Mouse (Mus musculus) MEL (cell line): Measurements from ENCODE around the gene Scpep1. TPM values are rescaled to one million over a fixed set of nuclear protein-coding genes. Genes with fewer than 3 reads are reported as not detected.

ENCODE experiments used
- DNase-seq: peaks from one replicate; pipeline ENCODE4 v3.0.0; 2011; ENCODE audit warnings: low read depth, low spot score
- H3K27ac ChIP-seq: 2 replicates; pipeline ENCODE4 v1.5.1; 2012; ENCODE audit warnings: low read depth, mild to moderate bottlenecking, control low read depth, low read length, moderate library complexity; ENCODE audit not compliant: control insufficient read depth
- H3K27me3 ChIP-seq, 2 experiments: fragments of 150-350 bp in 1 of 2; sonication (generic) in 1 of 2; 2 replicates each; pipeline ENCODE4 v1.6.1; 2012; ENCODE audit warnings: low read length in 2 of 2, mild to moderate bottlenecking in 2 of 2, improper control_type of control experiment in 1 of 2, moderate library complexity in 1 of 2; ENCODE audit not compliant: insufficient read depth in 2 of 2, control insufficient read depth in 1 of 2
- H3K36me3 ChIP-seq, 2 experiments: 2 replicates each; pipeline ENCODE4 v1.6.1; 2012 to 2014; ENCODE audit warnings: low read length in 2 of 2, improper control_type of control experiment in 1 of 2, inconsistent platforms in 1 of 2, mild to moderate bottlenecking in 1 of 2; ENCODE audit not compliant: insufficient read depth in 2 of 2, control insufficient read depth in 1 of 2
- H3K4me1 ChIP-seq, 2 experiments: fragments of 150-350 bp in 1 of 2; sonication (generic) in 1 of 2; 2 replicates each; pipeline ENCODE4 v1.6.1; 2012; ENCODE audit warnings: low read length in 2 of 2, improper control_type of control experiment in 1 of 2, mild to moderate bottlenecking in 1 of 2; ENCODE audit not compliant: insufficient read depth in 2 of 2, control insufficient read depth in 1 of 2
- H3K4me3 ChIP-seq, 2 experiments: fragments of 150-350 bp in 1 of 2; sonication (generic) in 1 of 2; 2 replicates each; pipeline ENCODE4 v1.5.1; 2012; ENCODE audit warnings: low read depth in 2 of 2, low read length in 2 of 2, mild to moderate bottlenecking in 2 of 2, moderate library complexity in 2 of 2, control low read depth in 1 of 2, improper control_type of control experiment in 1 of 2; ENCODE audit not compliant: control insufficient read depth in 1 of 2, insufficient read depth in 1 of 2
- H3K79me2 ChIP-seq: 2 replicates; pipeline ENCODE4 v1.6.1; 2012; ENCODE audit warnings: mild to moderate bottlenecking, low read length, moderate library complexity; ENCODE audit not compliant: control insufficient read depth, poor library complexity, insufficient read depth
- H3K9ac ChIP-seq: 2 replicates; pipeline ENCODE4 v1.6.1; 2012; ENCODE audit warnings: low read depth, mild to moderate bottlenecking, control low read depth, low read length, moderate library complexity; ENCODE audit not compliant: control insufficient read depth, poor library complexity, severe bottlenecking
- H3K9me3 ChIP-seq: fragments of 150-350 bp; sonication (generic); replicated peaks from 2 replicates; pipeline ENCODE4 v1.6.1; 2012; ENCODE audit warnings: mild to moderate bottlenecking, low read length, improper control_type of control experiment, moderate library complexity; ENCODE audit not compliant: insufficient read depth
- CHD1 ChIP-seq: IDR thresholded peaks from 2 replicates; pipeline ENCODE4 v1.6.1; 2012; ENCODE audit warnings: low read depth, mild to moderate bottlenecking, inconsistent platforms, low read length, improper control_type of control experiment
- CHD2 ChIP-seq: IDR thresholded peaks from 2 replicates; pipeline ENCODE4 v1.6.1; 2011; ENCODE audit warnings: low read length, improper control_type of control experiment
- CTCF ChIP-seq, 3 experiments: IDR thresholded peaks in 2 of 3; conservative IDR thresholded peaks in 1 of 3; 2 replicates each; pipeline ENCODE4 v1.5.1; 2011 to 2012; ENCODE audit warnings: low read length in 3 of 3, low read depth in 2 of 3, mild to moderate bottlenecking in 2 of 3, improper control_type of control experiment in 1 of 3, inconsistent platforms in 1 of 3, mixed read lengths in 1 of 3, moderate library complexity in 1 of 3; ENCODE audit not compliant: control insufficient read depth in 1 of 3, insufficient read depth in 1 of 3, poor library complexity in 1 of 3, severe bottlenecking in 1 of 3
- E2F4 ChIP-seq: IDR thresholded peaks from 2 replicates; pipeline ENCODE4 v1.6.1; 2011; ENCODE audit warnings: low read depth, low read length, improper control_type of control experiment, borderline replicate concordance
- ELF1 ChIP-seq: IDR thresholded peaks from 2 replicates; pipeline ENCODE4 v1.6.1; 2014; ENCODE audit warnings: low read depth, mild to moderate bottlenecking, inconsistent platforms, low read length, improper control_type of control experiment, moderate library complexity
- ETS1 ChIP-seq: IDR thresholded peaks from 2 replicates; pipeline ENCODE4 v1.6.1; 2012; ENCODE audit warnings: low read depth, mild to moderate bottlenecking, inconsistent platforms, low read length, improper control_type of control experiment, moderate library complexity
- GABPA ChIP-seq: IDR thresholded peaks from 2 replicates; pipeline ENCODE4 v1.6.1; 2012; ENCODE audit warnings: low read depth, mild to moderate bottlenecking, inconsistent platforms, low read length, improper control_type of control experiment, moderate library complexity
- GATA1 ChIP-seq: IDR thresholded peaks from 2 replicates; pipeline ENCODE4 v1.6.1; 2011; ENCODE audit warnings: low read depth, low read length, improper control_type of control experiment
- JUND ChIP-seq: IDR thresholded peaks from 2 replicates; pipeline ENCODE4 v1.6.1; 2011; ENCODE audit warnings: low read depth, mild to moderate bottlenecking, improper control_type of control experiment, low read length
- KAT2A ChIP-seq: conservative IDR thresholded peaks from 2 replicates; pipeline ENCODE4 v1.6.1; 2012; ENCODE audit warnings: low read depth, low read length, improper control_type of control experiment, inconsistent platforms
- MAZ ChIP-seq: IDR thresholded peaks from 2 replicates; pipeline ENCODE4 v1.6.1; 2012; ENCODE audit warnings: low read depth, mild to moderate bottlenecking, inconsistent platforms, low read length, improper control_type of control experiment
- MEF2A ChIP-seq: IDR thresholded peaks from 2 replicates; pipeline ENCODE4 v1.6.1; 2014; ENCODE audit warnings: low read depth, mild to moderate bottlenecking, inconsistent platforms, low read length, improper control_type of control experiment; ENCODE audit not compliant: poor library complexity, insufficient replicate concordance, severe bottlenecking; ENCODE audit errors: extremely low read depth
- MXI1 ChIP-seq: IDR thresholded peaks from 2 replicates; pipeline ENCODE4 v1.6.1; 2011; ENCODE audit warnings: mild to moderate bottlenecking, low read depth, low read length, improper control_type of control experiment
- MYB ChIP-seq: IDR thresholded peaks from 2 replicates; pipeline ENCODE4 v1.6.1; 2011; ENCODE audit warnings: mild to moderate bottlenecking, low read depth, low read length, improper control_type of control experiment
- MYC ChIP-seq: IDR thresholded peaks from 2 replicates; pipeline ENCODE4 v1.6.1; 2011; ENCODE audit warnings: low read depth, mild to moderate bottlenecking, low read length, improper control_type of control experiment, moderate library complexity
- NELFE ChIP-seq: IDR thresholded peaks from 2 replicates; pipeline ENCODE4 v1.6.1; 2011; ENCODE audit warnings: low read depth, low read length, improper control_type of control experiment
- POLR2AphosphoS2 ChIP-seq: IDR thresholded peaks from 2 replicates; pipeline ENCODE4 v1.6.1; 2011; ENCODE audit warnings: low read length, improper control_type of control experiment
- POLR2AphosphoS5 ChIP-seq: IDR thresholded peaks from 2 replicates; pipeline ENCODE4 v1.6.1; 2012; ENCODE audit warnings: low read depth, borderline replicate concordance, mild to moderate bottlenecking, inconsistent platforms, low read length, moderate library complexity, mixed read lengths
- RAD21 ChIP-seq: IDR thresholded peaks from 2 replicates; pipeline ENCODE4 v1.6.1; 2011; ENCODE audit warnings: mild to moderate bottlenecking, low read depth, low read length, improper control_type of control experiment
- SMC3 ChIP-seq: IDR thresholded peaks from 2 replicates; pipeline ENCODE4 v1.6.1; 2011; ENCODE audit warnings: low read depth, low read length, improper control_type of control experiment
- TAL1 ChIP-seq: IDR thresholded peaks from 2 replicates; pipeline ENCODE4 v1.6.1; 2012; ENCODE audit warnings: mild to moderate bottlenecking, inconsistent platforms, low read length, moderate library complexity, mixed read lengths
- TBP ChIP-seq: IDR thresholded peaks from 2 replicates; pipeline ENCODE4 v1.8.0; 2011; ENCODE audit warnings: low read depth, low read length, improper control_type of control experiment
- TCF12 ChIP-seq: IDR thresholded peaks from 2 replicates; pipeline ENCODE4 v1.6.1; 2014; ENCODE audit warnings: low read depth, mild to moderate bottlenecking, inconsistent platforms, low read length, improper control_type of control experiment, moderate library complexity
- UBTF ChIP-seq: IDR thresholded peaks from 2 replicates; pipeline ENCODE4 v1.6.1; 2012; ENCODE audit warnings: low read depth, mild to moderate bottlenecking, inconsistent platforms, low read length, improper control_type of control experiment, moderate library complexity, borderline replicate concordance; ENCODE audit not compliant: insufficient read depth
- USF1 ChIP-seq: IDR thresholded peaks from 2 replicates; pipeline ENCODE4 v1.6.1; 2014; ENCODE audit warnings: low read depth, mild to moderate bottlenecking, inconsistent platforms, low read length, improper control_type of control experiment, moderate library complexity
- USF2 ChIP-seq, 2 experiments: IDR thresholded peaks; 2 replicates each; pipeline ENCODE4 v1.6.1; 2011 to 2012; ENCODE audit warnings: improper control_type of control experiment in 2 of 2, low read length in 2 of 2, borderline replicate concordance in 1 of 2, inconsistent platforms in 1 of 2, low read depth in 1 of 2, mild to moderate bottlenecking in 1 of 2; ENCODE audit not compliant: insufficient read depth in 1 of 2
- ZMIZ1 ChIP-seq: IDR thresholded peaks from 2 replicates; pipeline ENCODE4 v1.6.1; 2012; ENCODE audit warnings: low read depth, mild to moderate bottlenecking, inconsistent platforms, low read length, improper control_type of control experiment, moderate library complexity
- ZNF384 ChIP-seq: IDR thresholded peaks from 2 replicates; pipeline ENCODE4 v1.6.1; 2012; ENCODE audit warnings: low read depth, mild to moderate bottlenecking, inconsistent platforms, low read length, improper control_type of control experiment
- polyA plus RNA-seq, 2 experiments: library from polyadenylated mRNA; stranded (reverse) in 1 of 2; unstranded in 1 of 2; fragments of >175 nt in 1 of 2; fragments of >200 nt in 1 of 2; gene quantifications; 2 replicates each; pipeline versions ENCODE4 v1.2.1 to v1.2.4; 2012; ENCODE audit warnings: low replicate concordance in 2 of 2, low read depth in 1 of 2; ENCODE audit not compliant: insufficient read length in 2 of 2, insufficient read depth in 1 of 2, missing spikeins in 1 of 2
- total RNA-seq: library from RNA; depleted of rRNA; stranded (reverse); fragments of 300-350 nt; gene quantifications from 2 replicates; pipeline ENCODE4 v1.2.3, GENCODE M21; 2012

The Scpep1 gene
- total and polyA plus RNA-seq, 3 experiments = 7.9 to 15.6 TPM; not detected in 1

- no peaks in the 10 kb centered on the region for H3K36me3 ChIP-seq
- no peak overlapping the region for H3K9ac ChIP-seq
- H3K9me3 ChIP-seq = no peaks in the 10 kb centered on the region
- H3K27ac ChIP-seq = no peak overlapping the region
- no peaks in the 10 kb centered on the region for H3K79me2 ChIP-seq
- DNase-seq = no peak
- TF ChIP-seq CHD1 = no peak
- no peak for TF ChIP-seq POLR2AphosphoS2
- TF ChIP-seq MYC = no peak
- TF ChIP-seq MXI1 = no peak
- TF ChIP-seq GABPA = no peak
- TF ChIP-seq MEF2A = no peak
- no peak for TF ChIP-seq UBTF
- TF ChIP-seq TBP = no peak
- no peak for TF ChIP-seq SMC3
- no peak for TF ChIP-seq MYB
- TF ChIP-seq ELF1 = no peak
- no peak for TF ChIP-seq USF2 (IDR thresholded peaks at IDR 0.05; ENCODE audit: borderline replicate concordance in 1 of 2, insufficient read depth in 1 of 2, low read depth in 1 of 2, low read length in 2 of 2)
- no peak for TF ChIP-seq MAZ
- TF ChIP-seq TAL1 = no peak
- H3K27me3 ChIP-seq = no peaks in the 10 kb centered on the region
- peaks cover 0 to 3% of the 10 kb centered on the region in 2 experiments; a peak in 3 of 4 replicates for H3K4me1 ChIP-seq
- no peak overlapping the region for H3K4me3 ChIP-seq
These were observed 45.8 kb downstream of the Scpep1 start for GRCm38 (mm10) chr11:88909388-88910036.

GRCm38 (mm10) chr11:88908557-88909211 lies 46.6 kb downstream of the Scpep1 start:
- Histone ChIP-seq H3K4me3 (no peak overlapping the region), H3K4me1 (peaks cover 0 to 8% of the 10 kb centered on the region in 2 experiments), H3K36me3 (no peaks in the 10 kb centered on the region), H3K27me3 (no peaks in the 10 kb centered on the region), H3K9me3 (no peaks in the 10 kb centered on the region), H3K79me2 (no peaks in the 10 kb centered on the region), H3K9ac (no peak overlapping the region), H3K27ac (no peak overlapping the region)
- peak; percentile 84 for DNase-seq
- TF ChIP-seq CTCF (IDR thresholded peaks at IDR 0.05 in 2 of 3, conservative IDR thresholded peaks at IDR 0.05 in 1 of 3; ENCODE audit: control insufficient read depth in 1 of 3, insufficient read depth in 1 of 3, low read depth in 2 of 3, low read length in 3 of 3, poor library complexity in 1 of 3, severe bottlenecking in 1 of 3) = peak; percentile 62 to 69 (median 65)
- TF ChIP-seq GATA1 = no peak
- TF ChIP-seq RAD21 = peak; percentile 58
- no peak for TF ChIP-seq POLR2AphosphoS2
- TF ChIP-seq CHD2 = no peak
- 0 out of 2 replicates have a peak, but pooled peaks have one; percentile 24 for TF ChIP-seq TBP
- TF ChIP-seq MXI1 = no peak
- no peak for TF ChIP-seq USF1
- TF ChIP-seq JUND = no peak
- no peak for TF ChIP-seq MYB
- TF ChIP-seq KAT2A = no peak
- TF ChIP-seq SMC3 = peak; percentile 58
- no peak for TF ChIP-seq MAZ
- TF ChIP-seq CHD1 = no peak
- TF ChIP-seq POLR2AphosphoS5 = no peak
- TF ChIP-seq ELF1 = no peak
- TF ChIP-seq NELFE = no peak
- TF ChIP-seq UBTF = no peak
- TF ChIP-seq E2F4 = no peak
- TF ChIP-seq ZNF384 = no peak
- no peak for TF ChIP-seq ZMIZ1
- TF ChIP-seq GABPA = no peak
- TF ChIP-seq ETS1 = no peak
- no peak for TF ChIP-seq MEF2A
- TF ChIP-seq TCF12 = no peak
